Mouse (Mus musculus): ENCODE measurements around the gene Olfr304.
"Not testable (repeated sequence)": the region's sequence is repeated elsewhere in the genome, so short reads cannot be mapped to it uniquely, and the experiment has no call there.

Olfr304 gene

GRCm38 (mm10) chr7:86386558-86386957, at the start of gene Olfr304:
Olfr304 (minus strand) TSS chr7:86386658.
- no peak for DNase-seq

DNA sequence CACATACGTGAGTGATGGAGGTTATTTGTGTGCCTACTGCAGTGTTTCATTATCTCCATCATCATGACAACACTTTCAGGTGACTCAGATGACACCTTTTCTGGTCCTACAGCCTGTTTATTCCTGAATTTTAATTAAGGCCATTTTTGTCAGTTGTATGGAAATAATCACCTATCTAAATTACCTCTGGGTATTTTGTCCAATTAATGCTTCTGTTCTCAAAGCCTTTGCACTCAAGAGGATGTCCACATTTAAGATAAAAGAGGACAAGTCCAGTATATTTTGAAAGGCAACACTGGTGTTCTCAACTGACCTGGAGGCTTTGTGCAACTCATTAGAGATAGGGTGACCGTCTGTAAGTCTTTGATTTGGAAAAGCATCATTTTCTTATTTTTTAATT, 17.1 kb upstream of the Olfr304 start, which contains the start of gene Olfr301:
Olfr301 (plus strand) TSS at position 301 of the 400 bp plus-strand sequence.
- DNase-seq = no peak

DNA sequence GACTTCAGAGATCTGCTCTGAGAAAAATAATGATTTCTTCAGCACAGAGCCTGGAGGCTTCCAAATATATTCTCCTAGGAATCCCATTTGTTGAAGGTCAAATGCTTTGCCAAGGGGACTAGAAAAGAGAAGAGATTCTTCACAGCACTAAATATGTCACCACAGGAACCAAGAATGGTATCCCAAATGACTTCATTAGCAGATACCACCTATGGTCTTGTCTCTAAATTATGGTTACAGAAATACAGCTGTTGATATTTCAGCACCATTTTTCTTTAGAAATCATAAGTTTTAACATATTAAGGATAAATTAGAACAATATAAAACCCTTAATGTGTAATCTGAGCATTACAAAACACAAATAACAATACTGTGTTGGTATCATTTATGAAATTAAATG, 11.2 kb upstream of the Olfr304 start, which contains the start of gene Olfr303:
Olfr303 (minus strand) TSS at position 101 of the 400 bp plus-strand sequence.
- DNase-seq = no peak

GRCm38 (mm10) chr7:86385769-86386168, 689 bp downstream of the Olfr304 start:
- DNase-seq = no peak

DNA sequence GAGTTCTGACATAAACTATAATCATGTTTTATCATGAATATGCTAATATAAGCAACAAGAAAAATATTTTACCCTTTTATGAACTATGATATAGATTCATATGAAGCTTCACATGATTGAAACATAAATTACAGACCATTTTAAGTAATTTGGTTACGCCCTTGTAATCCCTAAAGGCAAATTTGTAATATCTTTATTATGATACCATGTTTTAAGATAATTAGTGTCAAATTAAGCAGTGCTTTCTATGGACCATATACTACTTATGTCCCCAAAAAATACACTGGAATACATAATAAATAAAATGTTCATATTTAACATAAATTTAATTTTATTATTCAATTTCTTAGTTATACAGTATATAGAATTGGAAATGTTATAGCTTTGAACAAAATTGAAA, 19.6 kb downstream of the Olfr304 start, which contains the start of gene Olfr305:
Olfr305 (minus strand) TSS at position 101 of the 400 bp plus-strand sequence.
- no peak for DNase-seq

DNA sequence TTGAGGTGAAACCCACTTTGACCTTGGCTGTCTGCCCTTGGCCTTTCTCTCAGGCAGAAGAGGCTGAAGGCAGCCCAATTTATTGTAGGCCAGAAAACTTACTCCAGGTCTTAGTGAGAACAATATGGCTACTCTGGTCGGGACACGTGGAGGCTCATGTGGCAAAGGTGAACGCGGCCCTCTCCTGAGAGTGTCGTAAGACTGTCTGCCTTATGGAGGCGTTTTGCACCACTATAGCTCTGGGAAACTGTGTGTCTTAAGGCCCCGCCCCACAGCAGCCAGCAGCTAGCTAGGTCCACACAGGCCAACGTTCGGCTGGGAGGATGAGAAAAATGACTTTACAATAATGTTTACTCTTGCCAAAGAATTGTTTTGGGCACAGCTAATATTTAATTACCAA, 40.2 kb downstream of the Olfr304 start:
- DNase-seq = not testable (repeated sequence)

DNA sequence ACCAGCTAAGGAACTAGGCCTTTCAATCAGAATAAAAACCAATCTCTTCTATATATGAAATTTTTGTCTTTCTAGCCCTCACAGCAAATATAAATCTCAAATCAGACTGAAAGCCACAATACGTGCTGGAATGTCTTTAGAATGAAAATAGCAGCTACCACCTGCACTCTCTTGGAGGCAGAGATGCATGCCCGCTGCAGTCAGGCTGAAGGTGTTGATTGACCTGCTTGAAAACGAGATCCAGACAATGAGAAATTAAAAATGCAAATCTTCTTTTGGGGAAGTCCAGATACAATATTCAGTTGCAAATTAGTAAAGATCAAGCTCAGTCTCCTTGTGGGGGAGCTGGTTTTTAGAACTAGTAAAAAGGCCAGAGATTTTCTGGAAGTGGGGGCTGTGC, 42.2 kb downstream of the Olfr304 start:
- no peak for DNase-seq

DNA sequence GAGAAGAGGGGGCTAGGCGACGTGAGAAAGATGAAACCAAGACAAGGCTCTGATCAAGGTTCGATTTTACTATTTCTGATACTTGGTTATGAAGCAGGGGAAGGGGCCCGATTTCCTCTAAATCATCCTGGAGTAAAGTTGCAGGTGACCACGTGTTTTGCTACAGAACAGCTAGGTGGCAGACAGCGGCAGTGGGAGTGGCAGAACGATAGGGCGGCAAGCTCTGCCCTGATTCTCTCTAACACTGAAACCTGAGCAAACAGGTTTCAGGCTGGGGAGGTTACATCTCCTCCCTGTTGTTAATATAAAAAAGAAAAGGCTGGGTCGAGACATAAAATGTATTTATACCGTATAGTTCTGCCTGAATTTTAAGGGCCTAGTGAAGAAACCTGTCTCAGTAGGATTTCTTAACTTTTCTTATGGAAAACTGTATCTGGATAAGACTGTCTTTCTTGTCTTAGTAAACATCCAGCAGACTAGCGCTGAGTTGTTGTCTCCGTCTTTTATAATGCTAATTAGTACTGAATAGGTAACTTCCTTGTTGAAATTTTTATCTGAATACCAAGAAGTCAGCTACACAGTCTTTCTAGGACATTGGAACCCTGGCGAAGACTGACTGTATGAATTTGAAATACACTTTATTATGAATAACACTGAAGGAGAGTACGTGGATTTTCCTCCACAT, 43.4 kb downstream of the Olfr304 start:
- no peak for DNase-seq

- DNase-seq = no peak
These were observed 49.0 kb downstream of the Olfr304 start, which contains the start of gene Olfr307 for GRCm38 (mm10) chr7:86337486-86337885. Olfr307 (minus strand) TSS chr7:86337586.

All from kidney, adult 11 months (tissue).